Mouse (Mus musculus) liver, embryonic 13.5 days (tissue): Measurements from ENCODE around the gene Tssk4. TPM values are rescaled to one million over a fixed set of nuclear protein-coding genes. Genes with fewer than 3 reads are reported as not detected.
A peak's percentile ranks its signal among the peaks of the same experiment; 100 is the strongest.

Experiments
- ATAC-seq: fragments of 200-750 bp; cut with Nextera tagmentation; 2 replicates; pipeline ENCODE4 v1.8.0; 2017; ENCODE audit warnings: low read depth, mild to moderate bottlenecking, moderate number of reproducible peaks, moderate library complexity
- DNase-seq: peaks from one replicate; pipeline ENCODE4 v3.0.0; 2022
- H3K27ac ChIP-seq: fragments of 300-500 bp; sonication (generic); 2 replicates; pipeline ENCODE4 v1.5.1; 2015; ENCODE audit warnings: moderate library complexity, mild to moderate bottlenecking, inconsistent platforms
- H3K27me3 ChIP-seq: fragments of 300-500 bp; sonication (generic); 2 replicates; pipeline ENCODE4 v1.6.1; 2015; ENCODE audit warnings: mild to moderate bottlenecking, inconsistent platforms
- H3K36me3 ChIP-seq: fragments of 300-500 bp; sonication (generic); 2 replicates; pipeline ENCODE4 v1.6.1; 2015; ENCODE audit warnings: mild to moderate bottlenecking, inconsistent platforms
- H3K4me1 ChIP-seq: fragments of 300-500 bp; sonication (generic); replicated peaks from 2 replicates; pipeline ENCODE4 v1.6.1; 2015; ENCODE audit warnings: inconsistent platforms
- H3K4me2 ChIP-seq: fragments of 300-500 bp; sonication (generic); 2 replicates; pipeline ENCODE4 v1.6.1; 2015; ENCODE audit warnings: inconsistent platforms, mild to moderate bottlenecking, moderate library complexity
- H3K4me3 ChIP-seq: fragments of 300-500 bp; sonication (generic); replicated peaks from 2 replicates; pipeline ENCODE4 v1.5.1; 2015; ENCODE audit warnings: mild to moderate bottlenecking, inconsistent platforms
- H3K9ac ChIP-seq: fragments of 300-500 bp; sonication (generic); 2 replicates; pipeline ENCODE4 v1.6.1; 2015; ENCODE audit warnings: mild to moderate bottlenecking, inconsistent platforms
- H3K9me3 ChIP-seq: fragments of 300-500 bp; sonication (generic); replicated peaks from 2 replicates; pipeline ENCODE4 v1.6.1; 2016; ENCODE audit warnings: inconsistent platforms
- WGBS: fragments of 180-500 bp; shearing (Covaris S2); methylation state at CpG from one replicate; pipeline ENCODE4 v1.1.7; 2015; ENCODE audit not compliant: insufficient replicate concordance; 5-methylcytosine and 5-hydroxymethylcytosine counted together
- polyA plus RNA-seq: library from polyadenylated mRNA; unstranded; fragments of >200 nt; fragmentation: Nextera tagmentation; extraction: Ambion mirVana; gene quantifications from 2 replicates; pipeline ENCODE4 v1.2.1, GENCODE M21; 2015

Tssk4 gene
- 0.16 and 0.27 TPM in 2 replicates for polyA plus RNA-seq

DNA sequence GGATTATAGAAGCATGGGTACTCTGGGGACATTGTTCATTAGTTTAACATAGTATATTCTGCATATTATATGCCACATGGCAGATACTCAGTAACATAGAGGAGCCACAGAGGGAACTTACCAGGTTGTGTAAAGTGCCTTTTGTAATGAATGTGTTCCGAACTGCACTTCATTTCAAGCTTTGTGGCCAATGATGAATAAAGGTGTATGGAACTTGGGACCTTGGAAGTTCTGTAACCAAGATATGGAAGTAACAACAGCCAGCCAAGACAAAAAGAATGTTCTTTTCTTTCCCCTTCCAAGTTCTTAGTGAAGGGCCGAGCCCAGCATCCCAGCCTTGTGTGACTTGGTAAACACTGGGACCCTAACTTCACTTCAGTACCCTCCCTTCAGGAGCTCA, at the start of gene Tssk4:
Gene Tssk4 (plus strand): TSS at position 301 of the 400 bp plus-strand sequence.
- no peak within 1 kb of the TSS for H3K9ac ChIP-seq
- H3K27me3 ChIP-seq = no peaks in the 10 kb centered on the region
- no peak within 1 kb of the TSS for H3K4me2 ChIP-seq
- H3K4me1 ChIP-seq = peaks cover 17% of the 10 kb centered on the region
- no peak within 1 kb of the TSS for H3K27ac ChIP-seq
- DNase-seq (no peak), ATAC-seq (no peak)
- peaks cover 8% of the 10 kb centered on the region for H3K36me3 ChIP-seq
- H3K4me3 ChIP-seq = no peak within 1 kb of the TSS
- WGBS = 87% methylated on average over 2 of the region's 2 CpGs
- no peaks in the 10 kb centered on the region for H3K9me3 ChIP-seq

DNA sequence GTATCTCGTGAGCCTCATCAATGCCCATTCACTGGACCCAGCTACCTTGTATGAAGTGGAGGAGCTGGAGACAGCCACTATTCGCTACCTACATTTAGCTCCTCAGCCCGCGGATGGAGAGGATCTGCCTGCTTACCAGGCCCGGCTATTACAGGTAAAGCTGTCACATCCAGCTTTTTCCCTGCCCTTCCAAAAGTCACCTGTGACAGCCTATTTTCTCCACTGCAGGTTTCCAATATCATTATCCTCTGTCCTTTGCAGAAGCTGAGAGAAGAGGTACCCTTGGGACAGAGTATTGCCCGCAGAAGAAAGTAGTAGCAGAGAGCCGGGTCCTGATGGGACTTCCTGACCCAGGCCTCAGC, 46.7 kb upstream of the Tssk4 start, which contains the start of gene Irf9:
Gene Irf9 (plus strand): TSS at position 301 of the 362 bp plus-strand sequence.
- 78% methylated on average over 7 of the region's 7 CpGs for WGBS
- Histone ChIP-seq H3K36me3 (peaks cover 88% of the 10 kb centered on the region), H3K4me1 (peaks cover 60% of the 10 kb centered on the region), H3K27me3 (no peaks in the 10 kb centered on the region), H3K4me3 (peak within 1 kb of the TSS; percentile 64), H3K9me3 (no peaks in the 10 kb centered on the region), H3K9ac (peak within 1 kb of the TSS; percentile 78), H3K27ac (peak within 1 kb of the TSS; percentile 92), H3K4me2 (peak within 1 kb of the TSS; percentile 85)
- DNase-seq (no peak), ATAC-seq (no peak)

DNA sequence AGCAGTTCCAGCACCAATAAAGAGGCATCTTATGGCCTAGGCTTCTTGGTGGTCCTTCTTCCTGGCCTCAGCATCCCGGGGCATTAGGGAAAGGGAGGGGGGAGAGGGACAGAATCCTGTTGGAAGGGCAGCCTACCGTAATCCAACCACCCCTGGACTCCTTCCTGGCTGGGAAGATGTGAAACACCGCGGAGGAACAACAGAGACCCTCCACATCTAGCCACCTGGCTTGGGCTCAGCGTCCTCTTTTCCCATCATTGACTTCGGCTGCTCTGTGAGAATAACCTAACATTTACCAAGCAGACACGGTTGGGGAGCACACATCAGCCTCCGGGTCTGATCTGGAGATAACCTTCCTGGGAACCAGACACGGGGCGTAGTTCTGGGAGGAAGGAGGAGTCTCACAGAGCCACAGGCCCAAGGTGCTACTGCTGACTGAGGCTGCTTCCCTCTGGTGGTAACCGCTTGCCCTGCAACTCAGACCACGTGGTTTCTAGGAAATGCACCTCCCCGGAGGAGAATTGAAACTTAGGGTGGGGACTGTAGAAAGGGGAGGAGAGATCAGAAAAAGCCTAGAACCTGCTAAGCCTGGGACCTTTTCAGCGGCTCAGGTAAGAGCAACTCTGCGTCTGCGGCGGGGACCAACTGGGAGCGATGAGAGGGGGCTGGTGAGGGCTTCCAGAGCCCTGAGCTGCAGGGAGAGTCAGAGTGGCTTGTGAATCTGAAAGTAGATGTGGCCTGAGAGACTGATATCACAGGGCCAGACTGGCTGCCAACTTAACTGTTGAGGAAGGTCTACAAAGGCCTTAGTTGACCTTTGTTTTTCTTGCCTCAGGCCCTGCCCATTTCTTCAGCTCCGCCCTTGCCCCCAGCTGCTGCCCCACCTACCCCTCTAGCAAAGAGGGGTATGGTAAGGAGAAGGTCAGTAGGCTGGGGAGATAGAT, 46.1 kb upstream of the Tssk4 start:
- H3K4me2 ChIP-seq = peak overlapping the region; percentile 85
- H3K4me1 ChIP-seq = peaks cover 65% of the 10 kb centered on the region
- H3K9me3 ChIP-seq = no peaks in the 10 kb centered on the region
- peak overlapping the region; percentile 64 for H3K4me3 ChIP-seq
- peak overlapping the region; percentile 92 for H3K27ac ChIP-seq
- peaks cover 88% of the 10 kb centered on the region for H3K36me3 ChIP-seq
- 11% methylated on average over 19 of the region's 19 CpGs for WGBS
- peak; percentile 93 for ATAC-seq
- H3K27me3 ChIP-seq = no peaks in the 10 kb centered on the region
- peak overlapping the region; percentile 78 for H3K9ac ChIP-seq
- peak; percentile 94 for DNase-seq

DNA sequence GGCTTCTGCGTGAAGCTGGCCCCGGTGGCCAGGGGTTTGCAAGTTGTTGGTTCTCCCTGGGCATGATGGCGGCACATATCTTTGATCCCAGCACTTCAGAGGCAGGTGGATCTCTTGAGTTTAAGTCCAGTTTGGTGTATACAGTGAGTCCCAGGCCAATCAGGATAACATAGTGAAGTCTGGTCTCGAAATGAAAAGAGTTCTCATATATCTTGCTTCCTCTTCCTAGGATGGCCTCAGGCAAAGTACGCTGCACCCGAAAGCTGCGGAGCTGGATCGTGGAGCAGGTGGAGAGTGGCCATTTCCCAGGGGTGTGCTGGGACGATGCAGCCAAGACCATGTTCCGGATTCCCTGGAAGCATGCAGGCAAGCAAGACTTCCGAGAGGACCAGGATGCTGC, 45.2 kb upstream of the Tssk4 start:
- Histone ChIP-seq H3K27ac (peak overlapping the region; percentile 90), H3K36me3 (peaks cover 88% of the 10 kb centered on the region), H3K4me1 (peaks cover 65% of the 10 kb centered on the region), H3K9ac (peak overlapping the region; percentile 78), H3K9me3 (no peaks in the 10 kb centered on the region), H3K4me2 (peak overlapping the region; percentile 85), H3K4me3 (peak overlapping the region; percentile 64), H3K27me3 (no peaks in the 10 kb centered on the region)
- ATAC-seq (no peak), DNase-seq (no peak)
- WGBS = 85% methylated on average over 11 of the region's 11 CpGs

DNA sequence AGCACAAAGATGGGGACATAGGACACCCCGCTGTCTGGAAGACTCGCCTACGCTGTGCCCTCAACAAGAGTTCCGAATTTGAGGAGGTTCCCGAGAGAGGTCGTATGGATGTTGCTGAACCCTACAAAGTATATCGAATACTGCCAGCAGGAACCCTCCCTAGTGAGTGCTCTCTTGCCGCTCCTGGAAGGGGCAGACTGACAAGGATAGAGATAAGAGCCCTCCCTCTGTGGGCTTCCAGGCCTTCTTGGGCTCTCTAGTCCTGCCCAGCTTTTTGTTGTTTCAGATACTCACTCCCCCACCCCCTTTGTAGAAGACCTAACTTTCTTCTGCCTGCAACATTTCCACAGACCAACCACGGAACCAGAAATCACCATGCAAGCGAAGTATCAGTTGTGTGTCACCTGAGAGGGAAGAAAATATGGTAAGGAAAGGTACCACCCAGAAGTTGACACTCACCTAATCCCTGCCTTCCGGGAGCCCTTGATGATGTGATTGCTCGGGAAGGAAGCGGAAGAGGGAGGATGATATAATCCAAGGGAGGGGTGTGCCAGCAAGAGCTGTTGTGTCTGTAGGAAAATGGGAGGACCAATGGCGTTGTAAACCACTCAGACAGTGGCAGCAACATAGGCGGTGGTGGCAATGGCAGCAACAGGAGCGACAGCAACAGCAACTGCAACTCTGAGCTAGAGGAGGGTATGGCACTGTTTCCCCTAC, 44.1 kb upstream of the Tssk4 start:
- peaks cover 86% of the 10 kb centered on the region for H3K36me3 ChIP-seq
- peak overlapping the region; percentile 64 for H3K4me3 ChIP-seq
- no peaks in the 10 kb centered on the region for H3K9me3 ChIP-seq
- peak overlapping the region; percentile 77 for H3K27ac ChIP-seq
- H3K4me2 ChIP-seq = peak overlapping the region; percentile 85
- H3K27me3 ChIP-seq = no peaks in the 10 kb centered on the region
- DNase-seq (peak; percentile 31), ATAC-seq (peak; percentile 30)
- H3K4me1 ChIP-seq = peaks cover 65% of the 10 kb centered on the region
- WGBS = 66% methylated on average over 16 of the region's 16 CpGs
- H3K9ac ChIP-seq = peak overlapping the region; percentile 78

DNA sequence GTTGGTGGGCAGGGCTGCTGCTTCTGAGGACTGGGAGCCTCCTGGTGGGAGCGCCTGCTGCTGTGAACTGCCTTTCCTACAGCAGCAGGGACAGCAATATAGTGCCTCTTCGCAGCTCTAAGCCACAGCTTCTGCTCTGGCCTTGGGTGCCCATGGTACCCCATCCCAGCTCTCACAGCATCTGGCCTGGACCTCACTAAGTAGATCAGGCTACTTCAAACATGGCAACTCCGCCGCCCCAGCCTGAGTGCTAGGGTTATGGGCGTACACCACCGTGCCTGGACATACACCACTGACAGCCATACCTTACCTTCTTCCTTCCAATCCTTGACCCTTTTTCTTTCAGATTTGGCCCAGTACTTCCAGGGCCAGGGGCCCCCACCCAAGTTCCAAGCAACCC, 41.6 kb upstream of the Tssk4 start:
- DNase-seq (no peak), ATAC-seq (no peak)
- no peaks in the 10 kb centered on the region for H3K27me3 ChIP-seq
- H3K9ac ChIP-seq = no peak overlapping the region
- 0 out of 2 replicates have a peak overlapping the region, but pooled peaks have one; percentile 6 for H3K4me2 ChIP-seq
- H3K4me1 ChIP-seq = peaks cover 62% of the 10 kb centered on the region
- WGBS = 90% methylated on average over 6 of the region's 6 CpGs
- H3K4me3 ChIP-seq = no peak overlapping the region
- H3K27ac ChIP-seq = no peak overlapping the region
- H3K36me3 ChIP-seq = peaks cover 63% of the 10 kb centered on the region
- H3K9me3 ChIP-seq = no peaks in the 10 kb centered on the region

DNA sequence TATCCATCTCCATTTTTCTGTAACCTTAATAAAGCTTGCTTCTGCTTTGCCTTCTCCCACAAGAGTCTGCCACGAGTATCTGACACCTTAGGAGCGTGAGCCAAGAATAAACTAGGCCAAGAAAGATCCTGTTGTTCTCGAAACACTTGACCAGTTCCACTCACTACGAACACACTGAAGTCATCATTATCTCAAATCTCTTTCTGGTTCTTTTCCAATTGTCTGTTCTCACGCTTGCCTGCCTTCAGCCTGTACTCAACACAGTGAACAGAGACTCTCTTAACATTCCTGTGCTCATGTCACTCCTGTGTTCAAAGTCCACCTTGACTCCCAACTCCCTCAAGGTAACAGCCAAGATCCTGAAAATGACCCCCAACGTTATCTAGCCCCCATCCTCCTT, 36.6 kb upstream of the Tssk4 start:
- Histone ChIP-seq H3K4me1 (peaks cover 59% of the 10 kb centered on the region), H3K9ac (no peak overlapping the region), H3K4me2 (no peak overlapping the region), H3K9me3 (no peaks in the 10 kb centered on the region), H3K4me3 (no peak overlapping the region), H3K36me3 (peaks cover 25% of the 10 kb centered on the region), H3K27me3 (no peaks in the 10 kb centered on the region), H3K27ac (peak overlapping the region; percentile 82)
- DNase-seq = no peak
- WGBS = 60% methylated on average over 6 of the region's 6 CpGs
- no peak for ATAC-seq

DNA sequence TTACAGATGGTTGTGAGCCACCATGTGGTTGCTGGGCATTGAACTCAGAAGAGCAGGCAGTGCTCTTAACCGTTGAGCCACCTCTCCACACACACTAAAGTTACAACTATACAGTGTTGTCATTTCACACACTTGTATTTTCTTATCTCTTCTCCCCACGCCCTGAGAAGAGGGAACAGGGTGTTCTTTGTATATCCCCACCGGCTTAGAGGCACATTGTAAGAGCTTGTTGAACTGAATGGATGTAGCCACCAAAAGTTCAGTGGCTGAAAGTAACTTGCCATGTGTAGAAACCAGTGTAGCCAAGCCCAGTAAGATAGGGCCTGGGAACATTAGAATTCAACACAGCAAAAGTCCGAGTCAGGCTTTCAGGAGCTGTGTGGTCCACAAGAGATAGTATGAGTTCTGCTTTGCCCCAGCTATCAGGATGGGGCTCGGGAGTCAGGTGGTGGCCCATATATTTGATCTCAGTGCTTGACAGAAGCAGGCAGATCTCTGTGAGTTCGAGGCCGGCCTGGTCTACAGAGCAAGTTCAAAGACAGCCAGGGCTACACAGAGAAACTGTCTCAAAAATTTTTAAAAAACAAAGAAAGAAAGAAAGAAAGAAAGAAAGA, 35.3 kb upstream of the Tssk4 start:
- H3K9me3 ChIP-seq = no peaks in the 10 kb centered on the region
- peak overlapping the region; percentile 36; the same call in 1 of the 2 replicates for H3K9ac ChIP-seq
- DNase-seq = peak; percentile 54
- no peaks in the 10 kb centered on the region for H3K27me3 ChIP-seq
- 0 out of 2 replicates have a peak overlapping the region, but pooled peaks have one; percentile 19 for H3K4me2 ChIP-seq
- H3K36me3 ChIP-seq = peaks cover 12% of the 10 kb centered on the region
- 26% methylated on average over 7 of the region's 7 CpGs for WGBS
- ATAC-seq = peak; percentile 81
- no peak overlapping the region for H3K4me3 ChIP-seq
- H3K4me1 ChIP-seq = peaks cover 61% of the 10 kb centered on the region
- peak overlapping the region; percentile 89 for H3K27ac ChIP-seq

DNA sequence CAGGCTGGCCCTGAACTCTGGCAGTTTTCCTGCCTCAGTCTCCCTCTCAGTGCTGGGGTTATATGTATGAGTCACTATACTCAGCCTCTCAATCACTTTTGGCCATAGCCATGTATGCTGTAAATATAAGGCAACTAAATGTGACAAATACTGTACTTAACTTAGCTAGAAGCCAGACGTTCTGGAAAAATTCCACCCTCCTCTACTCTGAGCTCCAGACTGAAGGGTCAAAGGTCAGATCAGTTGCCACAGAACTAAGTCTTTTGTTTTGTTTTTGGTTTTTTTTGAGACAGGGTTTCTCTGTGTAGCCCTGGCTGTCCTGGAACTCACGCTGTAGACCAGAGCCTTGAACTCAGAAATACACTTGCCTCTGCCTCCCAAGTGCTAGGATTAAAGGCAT, 34.1 kb upstream of the Tssk4 start:
- no peaks in the 10 kb centered on the region for H3K27me3 ChIP-seq
- peaks cover 2% of the 10 kb centered on the region for H3K36me3 ChIP-seq
- ATAC-seq = no peak
- no peak overlapping the region for H3K4me2 ChIP-seq
- no peak for DNase-seq
- H3K4me3 ChIP-seq = no peak overlapping the region
- no peak overlapping the region for H3K9ac ChIP-seq
- H3K4me1 ChIP-seq = peaks cover 61% of the 10 kb centered on the region
- no peaks in the 10 kb centered on the region for H3K9me3 ChIP-seq
- 62% methylated on average over 2 of the region's 2 CpGs for WGBS
- peak overlapping the region; percentile 89 for H3K27ac ChIP-seq

DNA sequence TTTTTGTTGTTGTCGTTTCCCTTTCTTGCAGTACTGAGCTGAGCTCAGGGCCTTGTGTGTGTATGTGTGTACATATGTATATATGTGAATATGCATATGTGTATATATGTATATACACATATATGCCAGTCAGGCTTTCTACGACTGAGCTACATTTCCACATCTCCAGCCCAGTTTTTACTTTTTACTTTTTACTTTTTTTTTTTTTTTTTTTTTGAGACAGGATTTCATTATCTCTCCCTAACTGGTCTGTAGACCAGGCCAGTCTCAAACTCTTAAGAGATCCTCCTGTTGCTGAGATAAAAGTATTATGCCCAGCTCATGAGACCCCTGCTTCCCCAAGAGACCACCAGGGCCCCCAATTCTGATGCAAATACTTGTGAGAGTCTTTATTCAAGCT, 33.1 kb upstream of the Tssk4 start:
- H3K9me3 ChIP-seq = no peaks in the 10 kb centered on the region
- 55% methylated on average over 2 of the region's 2 CpGs for WGBS
- no peak overlapping the region for H3K4me2 ChIP-seq
- H3K4me1 ChIP-seq = peaks cover 65% of the 10 kb centered on the region
- no peaks in the 10 kb centered on the region for H3K27me3 ChIP-seq
- no peak overlapping the region for H3K4me3 ChIP-seq
- H3K9ac ChIP-seq = 0 out of 2 replicates have a peak overlapping the region, but pooled peaks have one; percentile 62
- peak overlapping the region; percentile 59 for H3K27ac ChIP-seq
- H3K36me3 ChIP-seq = no peaks in the 10 kb centered on the region
- ATAC-seq (no peak), DNase-seq (no peak)

DNA sequence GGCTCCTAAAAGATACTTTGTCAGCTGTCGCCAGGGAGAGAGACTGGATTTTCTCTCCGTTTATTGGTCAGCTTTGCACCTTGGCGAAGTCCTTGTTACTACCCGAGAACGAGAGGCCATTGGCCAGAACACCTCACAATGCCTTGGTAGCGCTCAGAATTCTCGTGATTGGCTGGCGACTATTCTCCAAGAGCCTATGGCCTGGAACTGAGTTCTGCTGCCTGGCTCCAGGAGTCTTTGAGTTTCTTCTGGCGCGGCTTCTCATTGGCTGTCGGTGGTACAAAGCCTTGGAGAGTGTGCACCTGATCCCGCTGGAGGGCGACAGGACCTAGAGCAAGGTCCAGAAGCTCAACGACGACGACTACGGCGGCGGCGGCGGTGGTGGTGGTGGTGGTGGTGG, 32.2 kb upstream of the Tssk4 start, which contains the start of gene Rec8:
Gene Rec8 (plus strand): TSS at position 216 of the 400 bp plus-strand sequence.
- 21% methylated on average over 21 of the region's 21 CpGs for WGBS
- no peaks in the 10 kb centered on the region for H3K36me3 ChIP-seq
- ATAC-seq = peak; percentile 73
- peaks cover 66% of the 10 kb centered on the region for H3K4me1 ChIP-seq
- DNase-seq = peak; percentile 39
- peak within 1 kb of the TSS; percentile 59 for H3K27ac ChIP-seq
- H3K9me3 ChIP-seq = no peaks in the 10 kb centered on the region
- peak within 1 kb of the TSS; percentile 62 for H3K9ac ChIP-seq
- no peaks in the 10 kb centered on the region for H3K27me3 ChIP-seq
- H3K4me2 ChIP-seq = peak within 1 kb of the TSS; percentile 77
- H3K4me3 ChIP-seq = peak within 1 kb of the TSS; percentile 51
